Mouse (Mus musculus) spleen, adult 2 months (tissue): ENCODE data around the gene Psmd1. TPM values are rescaled to one million over a fixed set of nuclear protein-coding genes. Genes with fewer than 3 reads are reported as not detected.

ENCODE experiments used
- DNase-seq, 2 experiments: peaks; one replicate each; pipeline versions ENCODE4 v3.0.0 to v3.0.0-alpha.2; 2012 to 2021; ENCODE audit warnings: low spot score in 2 of 2, low read depth in 1 of 2
- H3K27ac ChIP-seq: fragments of 200-500 bp; 2 replicates; pipeline ENCODE4 v1.5.1; 2012; ENCODE audit warnings: low read length, inconsistent platforms; ENCODE audit not compliant: insufficient read depth
- H3K27me3 ChIP-seq: fragments of 200-500 bp; 2 replicates; pipeline ENCODE4 v1.6.1; 2012; ENCODE audit warnings: mild to moderate bottlenecking, moderate library complexity, low read length, inconsistent platforms; ENCODE audit not compliant: control insufficient read depth, insufficient read depth
- H3K36me3 ChIP-seq: fragments of 200-500 bp; 2 replicates; pipeline ENCODE4 v1.6.1; 2012; ENCODE audit warnings: mild to moderate bottlenecking, low read length, inconsistent platforms; ENCODE audit not compliant: control insufficient read depth, insufficient read depth
- H3K4me1 ChIP-seq: fragments of 200-500 bp; 2 replicates; pipeline ENCODE4 v1.6.1; 2011; ENCODE audit warnings: inconsistent platforms; ENCODE audit not compliant: control insufficient read depth, insufficient read depth, insufficient read length
- H3K4me3 ChIP-seq: fragments of 200-500 bp; 2 replicates; pipeline ENCODE4 v1.5.1; 2011; ENCODE audit warnings: mild to moderate bottlenecking, inconsistent platforms; ENCODE audit not compliant: insufficient read depth, insufficient read length; ENCODE audit errors: extremely low read depth
- CTCF ChIP-seq: fragments of 200-500 bp; IDR thresholded peaks from 2 replicates; pipeline ENCODE4 v1.5.1; 2011; ENCODE audit warnings: mild to moderate bottlenecking, inconsistent platforms; ENCODE audit not compliant: insufficient read depth, insufficient read length, insufficient replicate concordance; ENCODE audit errors: extremely low read depth
- POLR2A ChIP-seq: fragments of 200-500 bp; IDR thresholded peaks from 2 replicates; pipeline ENCODE4 v1.6.1; 2011; ENCODE audit warnings: low read depth, low read length, inconsistent platforms
- WGBS: fragments of 180-500 bp; shearing (Covaris S2); methylation state at CpG from one replicate; pipeline ENCODE4 v1.1.7; 2018; 5-methylcytosine and 5-hydroxymethylcytosine counted together
- polyA plus RNA-seq: library from polyadenylated mRNA; depleted of rRNA; stranded (reverse); fragments of >200 nt; gene quantifications from 2 replicates; pipeline ENCODE4 v1.2.3, GENCODE M21; 2012; rRNA removed

Gene Psmd1
- polyA plus RNA-seq, 1 experiment, result 19.8 TPM

DNA sequence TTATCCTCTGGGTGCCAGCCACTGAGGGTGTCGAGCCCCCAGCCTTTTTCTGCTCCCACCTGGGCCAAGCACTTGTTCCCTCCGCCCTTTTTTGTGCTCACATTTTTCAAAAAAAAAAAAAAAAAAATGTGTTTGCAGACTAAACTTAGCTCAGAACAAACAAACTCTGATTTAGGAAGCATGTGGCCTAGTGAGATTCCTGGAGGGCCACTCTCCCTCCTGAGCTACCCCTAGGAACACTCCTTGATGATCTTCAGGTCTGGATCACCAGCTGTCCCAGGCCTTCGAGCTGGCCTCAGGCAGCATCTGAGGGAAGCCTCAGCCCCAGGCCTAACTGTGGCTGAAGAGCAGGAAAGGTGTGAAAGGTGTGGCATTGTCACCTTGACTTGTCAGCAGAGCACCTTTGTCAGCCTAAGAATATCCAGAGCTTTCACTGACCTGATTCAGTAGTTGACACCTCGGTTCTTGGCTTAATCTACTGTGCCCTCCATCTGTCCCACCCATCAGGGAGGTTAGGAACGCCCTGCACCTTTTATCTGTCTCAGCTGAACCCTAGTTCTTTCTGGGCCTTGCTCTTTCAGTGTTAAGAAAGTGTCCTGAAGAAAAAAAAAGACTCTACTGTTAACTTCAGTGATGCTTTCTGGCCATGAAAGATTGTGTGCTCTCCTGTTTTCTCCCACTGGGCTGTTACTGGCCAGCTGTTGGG, 118.0 kb downstream of the Psmd1 start:
- Histone ChIP-seq H3K36me3 (no peaks in the 10 kb centered on the region), H3K4me1 (no peaks in the 10 kb centered on the region), H3K27me3 (no peaks in the 10 kb centered on the region), H3K4me3 (no peak overlapping the region), H3K27ac (no peak overlapping the region)
- DNase-seq, result no peak
- TF ChIP-seq CTCF (no peak), POLR2A (no peak)
- WGBS, result 80% methylated on average over 5 of the region's 5 CpGs

DNA sequence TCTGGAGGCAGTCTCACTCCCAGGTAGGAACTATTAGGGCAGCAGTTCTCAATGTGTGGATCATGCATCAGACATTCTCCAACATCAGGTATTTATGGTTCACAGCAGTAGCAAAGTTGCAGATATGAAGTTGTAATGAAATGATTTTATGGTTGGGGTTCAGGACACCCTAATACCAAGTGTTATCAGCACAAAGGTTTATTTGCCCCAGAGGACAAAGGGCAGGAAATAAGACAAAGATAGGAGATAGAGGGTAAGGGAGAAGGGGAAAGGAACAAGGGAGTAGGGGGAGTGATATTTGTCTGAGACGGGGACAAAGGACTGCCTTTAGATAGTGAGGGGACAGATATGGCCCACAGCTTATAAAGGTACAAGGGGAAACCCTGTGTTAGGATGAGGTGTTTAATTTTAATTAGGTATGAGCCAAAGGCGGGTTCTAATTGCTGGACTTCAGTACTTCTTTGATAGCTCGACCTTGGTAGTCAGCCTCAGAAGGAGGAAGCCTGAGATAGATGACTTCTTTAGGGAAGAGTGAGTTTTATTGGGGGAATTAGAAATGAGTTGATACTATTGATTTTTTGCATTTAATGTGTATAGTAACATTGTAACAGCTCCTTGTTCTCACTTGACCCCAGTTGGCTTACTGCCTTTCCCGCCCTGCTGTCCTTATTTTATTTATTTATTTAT, 119.5 kb downstream of the Psmd1 start:
- 83% methylated on average over 4 of the region's 4 CpGs for WGBS
- DNase-seq, result no peak
- no peak for TF ChIP-seq POLR2A
- no peak for TF ChIP-seq CTCF
- Histone ChIP-seq H3K27me3 (no peaks in the 10 kb centered on the region), H3K4me3 (no peak overlapping the region), H3K27ac (no peak overlapping the region), H3K4me1 (no peaks in the 10 kb centered on the region), H3K36me3 (no peaks in the 10 kb centered on the region)

GRCm38 (mm10) chr1:86186762-86187161, 122.6 kb downstream of the Psmd1 start:
- H3K27ac ChIP-seq, result no peak overlapping the region
- H3K36me3 ChIP-seq, result no peaks in the 10 kb centered on the region
- WGBS, result 33% methylated on average over 7 of the region's 7 CpGs
- H3K4me3 ChIP-seq, result no peak overlapping the region
- no peak for DNase-seq
- H3K4me1 ChIP-seq, result no peaks in the 10 kb centered on the region
- no peaks in the 10 kb centered on the region for H3K27me3 ChIP-seq
- TF ChIP-seq CTCF, result no peak

- WGBS, result 81% methylated on average over 2 of the region's 2 CpGs
Observed at GRCm38 (mm10) chr1:86187856-86188255, 123.7 kb downstream of the Psmd1 start.

DNA sequence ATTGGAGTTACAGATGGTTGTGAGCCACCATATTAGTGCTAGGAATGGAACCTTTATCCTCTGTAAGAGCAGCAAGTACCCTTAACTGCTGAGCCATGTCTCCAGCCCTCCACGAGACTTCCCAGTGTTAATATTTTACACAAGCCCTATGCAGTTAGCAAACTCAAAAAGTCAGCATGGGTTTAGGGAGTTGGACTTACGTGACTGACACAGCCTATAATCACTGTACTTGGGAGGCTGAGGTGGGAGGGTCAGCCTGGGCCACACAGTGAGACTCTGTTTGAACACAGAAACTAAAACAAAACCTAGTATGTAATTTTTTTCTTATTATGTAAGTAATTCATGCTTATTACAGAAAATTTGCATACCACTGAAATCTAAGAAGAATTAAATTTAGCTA, 124.1 kb downstream of the Psmd1 start:
- Histone ChIP-seq H3K36me3 (no peaks in the 10 kb centered on the region), H3K4me1 (no peaks in the 10 kb centered on the region), H3K4me3 (no peak overlapping the region), H3K27ac (no peak overlapping the region), H3K27me3 (no peaks in the 10 kb centered on the region)
- 91% methylated on average over 2 of the region's 2 CpGs for WGBS
- DNase-seq, result no peak
- TF ChIP-seq POLR2A (no peak), CTCF (no peak)

More at GRCm38 (mm10) chr1:86187856-86188255, 123.7 kb downstream of the Psmd1 start:
- H3K36me3 ChIP-seq, result no peaks in the 10 kb centered on the region
- H3K27me3 ChIP-seq, result no peaks in the 10 kb centered on the region
- no peak overlapping the region for H3K4me3 ChIP-seq
- no peaks in the 10 kb centered on the region for H3K4me1 ChIP-seq
- H3K27ac ChIP-seq, result no peak overlapping the region
- TF ChIP-seq CTCF, result no peak
- no peak for TF ChIP-seq POLR2A
- no peak for DNase-seq

Other genes with a start within 250 kb of the Psmd1 start
- 136 and 141 TPM in 2 replicates for gene Itm2c, start 170.1 kb upstream of the Psmd1 start, polyA plus RNA-seq
- gene 4933407L21Rik, start 135.9 kb upstream of the Psmd1 start, polyA plus RNA-seq, result 0.13 and 0.16 TPM in 2 replicates
- 1.2 and 2.1 TPM in 2 replicates for gene Gpr55, start 103.4 kb upstream of the Psmd1 start, polyA plus RNA-seq
- gene Spata3, start 47.6 kb upstream of the Psmd1 start, polyA plus RNA-seq, result not detected in 2 replicates
- 0.07 TPM in 1 of 2 replicates, not detected in the other for gene 2810459M11Rik, start 18.5 kb upstream of the Psmd1 start, polyA plus RNA-seq
- gene Htr2b, start 47.6 kb downstream of the Psmd1 start, polyA plus RNA-seq, result not detected in 2 replicates
- 0.15 TPM in 1 of 2 replicates, not detected in the other for gene Gm21972, start 69.2 kb downstream of the Psmd1 start, polyA plus RNA-seq
- gene Armc9, start 90.4 kb downstream of the Psmd1 start, polyA plus RNA-seq, result 2.7 and 2.9 TPM in 2 replicates
- 2.3 and 3.3 TPM in 2 replicates for gene B3gnt7, start 238.4 kb downstream of the Psmd1 start, polyA plus RNA-seq